Comparison of ENCODE assay signal across 8 mouse cellular contexts in the genomic region with DNA sequence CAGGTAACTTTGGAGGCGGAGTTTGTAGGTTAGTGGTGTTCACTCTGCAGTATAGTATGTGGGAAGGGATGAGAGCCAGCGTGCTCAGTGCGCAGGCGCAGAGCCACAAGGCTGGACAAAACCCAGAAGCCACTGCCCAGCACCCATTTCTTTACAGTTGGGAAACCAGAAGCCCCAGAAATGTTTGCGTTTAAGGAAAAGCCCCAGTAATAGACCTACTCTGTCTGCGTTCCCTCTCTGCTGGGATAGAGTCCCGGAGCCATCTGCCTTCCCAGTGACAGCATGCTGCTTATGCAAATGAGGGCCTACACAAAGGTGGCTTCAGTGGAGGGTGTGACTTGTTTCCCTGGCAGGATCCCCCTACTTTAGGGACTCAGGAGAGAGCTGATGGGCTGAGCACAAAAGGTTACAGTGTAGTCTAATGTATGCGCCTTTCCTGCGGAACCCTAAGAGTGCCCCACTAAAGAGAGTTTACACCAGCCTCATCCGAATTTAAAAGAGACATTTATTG.
DNase-seq lines count a peak whose midpoint lies in the region; ATAC-seq lines count a peak whose summit lies in the region.

No protein-coding gene starts in this region.

- intact Hi-C loops in heart, postnatal 36 days (cut with DNase I) = no loop called here

- peak overlapping the region; percentile 19 for H3K4me2 ChIP-seq in hindbrain, embryonic 11.5 days (replicated peaks; ENCODE audit: low read depth, low read length)
- peak overlapping the region; percentile 19 for H3K4me2 ChIP-seq in stomach, embryonic 15.5 days

- no peaks in the 10 kb centered on the region for H3K36me3 ChIP-seq in hindbrain, embryonic 11.5 days (ENCODE audit: control insufficient read depth, insufficient read depth, low read length)
- no peaks in the 10 kb centered on the region for H3K36me3 ChIP-seq in stomach, embryonic 15.5 days

- H3K4me3 ChIP-seq in hindbrain, embryonic 11.5 days (ENCODE audit: low read depth, low read length) = no peak overlapping the region
- H3K4me3 ChIP-seq in stomach, embryonic 15.5 days (replicated peaks) = no peak overlapping the region

- H3K9me3 ChIP-seq in hindbrain, embryonic 11.5 days (ENCODE audit: control insufficient read depth, low read length) = no peaks in the 10 kb centered on the region
- H3K9me3 ChIP-seq in stomach, embryonic 15.5 days = no peaks in the 10 kb centered on the region

- H3K9ac ChIP-seq in hindbrain, embryonic 11.5 days (ENCODE audit: low read depth, low read length) = no peak overlapping the region
- no peak overlapping the region for H3K9ac ChIP-seq in stomach, embryonic 15.5 days

- ATAC-seq in hindbrain, embryonic 11.5 days (ENCODE audit: low FRiP score) = peak; percentile 89
- peak; percentile 66; the same call in 1 of the 2 replicates for ATAC-seq in stomach, embryonic 15.5 days (ENCODE audit: insufficient read depth, low FRiP score, low read depth)

- 0 out of 2 replicates have a peak, but pooled peaks cover 2% of the 10 kb centered on the region for H3K27me3 ChIP-seq in hindbrain, embryonic 11.5 days (ENCODE audit: control insufficient read depth, insufficient read depth, low read length)
- no peaks in the 10 kb centered on the region for H3K27me3 ChIP-seq in stomach, embryonic 15.5 days (replicated peaks)

- peaks cover 5% of the 10 kb centered on the region; the same call in 1 of the 2 replicates for H3K4me1 ChIP-seq in hindbrain, embryonic 11.5 days (replicated peaks; ENCODE audit: control insufficient read depth, insufficient read depth, low read length)
- no peaks in the 10 kb centered on the region; the same call in 1 of the 2 replicates for H3K4me1 ChIP-seq in stomach, embryonic 15.5 days

- peak overlapping the region; percentile 55 for H3K27ac ChIP-seq in hindbrain, embryonic 11.5 days (ENCODE audit: low read depth, low read length)
- no peak overlapping the region for H3K27ac ChIP-seq in stomach, embryonic 15.5 days

- peak; percentile 11 for DNase-seq in heart, postnatal 4 days
- DNase-seq in heart, postnatal 36 days = no peak
- peak; percentile 75 for DNase-seq in hindbrain, embryonic 11.5 days (ENCODE audit: low spot score)
- peak; percentile 16 for DNase-seq in layer of hippocampus, adult 9-10 months (ENCODE audit: low spot score)
- DNase-seq in lung, postnatal 36 days = peak; percentile 49
- no peak for DNase-seq in thymus, postnatal 4 days
- DNase-seq in thymus, postnatal 0 days (ENCODE audit: low spot score) = no peak

- WGBS in hindbrain, embryonic 11.5 days = 8% methylated on average over 10 of the region's 10 CpGs
- 20% methylated on average over 10 of the region's 10 CpGs for WGBS in stomach, embryonic 15.5 days

Comparison
In these comparisons a context has a peak if more than half of its experiments do, and no peak if none do; other contexts are left out.
1. DNase-seq: peak in heart, postnatal 4 days (single experiment), hindbrain, embryonic 11.5 days (single experiment), layer of hippocampus, adult 9-10 months (single experiment) and lung, postnatal 36 days (single experiment); none in heart, postnatal 36 days (0 of 2), thymus, postnatal 4 days (single experiment) and thymus, postnatal 0 days (single experiment).